Mouse (Mus musculus): Measurements from ENCODE around the gene Gm9999.

DNA sequence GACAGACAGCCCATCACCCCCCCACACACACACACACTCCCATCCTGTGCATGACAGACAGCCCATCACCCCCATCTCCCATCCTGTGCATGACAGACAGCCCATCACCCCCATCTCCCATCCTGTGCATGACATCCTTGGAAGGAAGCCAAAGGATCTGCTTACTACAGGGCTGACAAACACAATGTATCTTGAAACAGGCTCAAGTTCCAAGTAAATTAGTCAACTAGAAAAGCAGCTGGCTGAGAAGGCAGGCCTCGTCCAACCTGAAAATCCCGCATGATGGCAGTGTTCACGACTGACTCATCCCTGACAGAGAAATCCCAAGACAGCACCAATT lies 17.2 kb downstream of the Gm9999 start:
- no peak for TF ChIP-seq POLR2A (IDR thresholded peaks at IDR 0.05; ENCODE audit: insufficient read depth, low read depth, low read length)
- no peak for TF ChIP-seq CTCF (IDR thresholded peaks at IDR 0.05)
